Mouse (Mus musculus): Measurements from ENCODE around the gene Vmn1r86.

GRCm38 (mm10) chr7:13140057-13140456 lies 20.3 kb upstream of the Vmn1r86 start, which contains the start of gene Vmn1r87:
- TF ChIP-seq POLR2A (IDR thresholded peaks at IDR 0.05; ENCODE audit: insufficient read depth, low read length) = no peak
- TF ChIP-seq CTCF (IDR thresholded peaks at IDR 0.05; ENCODE audit: low read depth, low read length) = no peak
- no peak for TF ChIP-seq EP300 (IDR thresholded peaks at IDR 0.05; ENCODE audit: insufficient read depth, low read depth, low read length)

All from ES-Bruce4 (cell line).